Mouse (Mus musculus): ENCODE measurements around the gene Plekha5.

DNA sequence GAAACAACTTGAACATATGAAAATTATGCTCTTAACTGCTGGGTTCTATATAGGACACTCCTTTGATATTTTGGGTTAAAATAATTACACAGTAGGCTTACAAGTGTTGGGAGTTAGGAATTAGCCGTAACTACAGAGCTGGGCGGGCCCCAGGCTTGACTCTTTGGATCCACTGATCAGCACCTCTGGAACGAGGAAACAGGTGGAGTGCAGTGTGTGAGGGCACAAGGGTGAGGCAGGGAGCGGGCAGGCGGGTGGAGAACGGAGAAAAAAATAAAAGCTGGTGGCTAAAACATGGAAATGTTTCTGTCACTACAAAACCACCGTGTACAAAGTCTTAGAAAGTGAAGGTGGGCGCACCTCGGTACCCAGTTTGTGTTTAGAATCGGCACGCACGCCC, 218.8 kb downstream of the Plekha5 start:
- TF ChIP-seq CTCF (IDR thresholded peaks at IDR 0.05; ENCODE audit: extremely low read depth, insufficient read length, insufficient replicate concordance, low read depth, low read length) (no peak), POLR2A (IDR thresholded peaks at IDR 0.05; ENCODE audit: low read depth, low read length) (no peak)
